Mouse (Mus musculus) mouse trophoblast stem cell (cell line): ENCODE measurements at regions not wholly inside any gene's neighbourhood (a gene's known extent, or its start where the extent isn't known, plus 50 kb on each side); places are given as distances from the start of the nearest gene placed in this dataset.

ENCODE experiments used
- in situ Hi-C, 2 experiments: fragments of 300-500 bp; cut with MseI, MboI; formaldehyde crosslinking; loops; 2 replicates in 1 of 2; 3 replicates in 1 of 2; pipeline ENCODE4 v1.15.1; 2025

- in situ Hi-C loops = no loop called here
These were observed 55.1 kb upstream of the Gpc1 start for GRCm38 (mm10) chr1:92776353-92776752.

GRCm38 (mm10) chr1:92775908-92776307 is 55.5 kb upstream of the Gpc1 start:
- in situ Hi-C loops = no loop called here

GRCm38 (mm10) chr1:92774743-92775692 is 56.4 kb upstream of the Gpc1 start:
- in situ Hi-C loops = no loop called here

DNA sequence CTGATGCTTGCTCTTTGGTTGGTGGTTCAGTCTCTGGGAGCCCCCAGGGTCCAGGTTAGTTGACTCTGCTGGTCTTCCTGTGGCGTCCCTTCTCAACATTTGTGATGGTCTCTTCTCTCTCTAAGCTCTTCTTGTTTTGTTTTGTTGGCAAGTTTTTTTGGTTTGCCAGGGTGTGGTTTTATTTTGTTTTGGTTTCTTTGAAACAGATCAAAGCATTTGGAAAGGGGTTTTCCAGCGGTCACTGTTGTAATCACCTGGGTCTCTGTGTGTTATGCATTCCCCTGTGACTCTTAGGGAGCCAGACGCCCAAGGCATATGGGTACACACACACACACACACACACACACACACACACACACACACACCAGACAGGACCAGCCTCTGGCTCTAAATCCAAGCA is 57.4 kb upstream of the Gpc1 start:
- in situ Hi-C loops = no loop called here

- in situ Hi-C loops = no loop called here
These were observed 58.7 kb upstream of the Gpc1 start for GRCm38 (mm10) chr1:92772784-92773113.

DNA sequence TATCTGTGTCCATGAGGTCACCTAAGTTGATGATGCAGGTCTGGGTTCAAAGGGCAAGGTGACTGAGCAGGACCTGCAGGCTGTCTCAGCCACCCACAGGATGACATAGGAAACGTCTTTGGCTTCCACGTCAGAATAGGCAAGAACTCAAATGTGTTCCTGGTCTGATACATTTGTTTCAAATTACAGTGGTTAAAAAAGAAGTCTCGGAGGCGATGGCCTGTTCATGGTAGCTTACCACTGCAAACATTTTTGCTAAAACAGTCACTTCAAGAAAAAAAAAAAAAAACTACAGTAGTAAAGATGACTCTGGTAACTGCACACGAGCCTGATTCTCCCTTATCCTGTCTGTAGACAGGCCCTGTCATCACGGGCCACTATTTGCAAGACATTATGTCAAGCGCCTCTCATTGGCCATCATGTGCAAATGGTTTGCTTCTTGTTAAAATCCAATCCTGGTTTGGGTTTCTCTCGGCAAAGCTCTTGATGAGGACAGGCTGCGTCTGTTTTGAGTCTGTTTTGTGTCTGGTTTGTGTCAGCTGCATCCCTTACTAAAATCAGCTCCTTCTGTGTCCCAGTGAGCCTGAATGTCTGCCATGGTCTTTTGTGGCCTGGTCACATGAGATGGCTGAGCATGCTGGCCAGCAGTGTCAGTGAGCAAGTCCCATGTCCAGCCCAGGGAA is 59.2 kb upstream of the Gpc1 start:
- in situ Hi-C loops = no loop called here

DNA sequence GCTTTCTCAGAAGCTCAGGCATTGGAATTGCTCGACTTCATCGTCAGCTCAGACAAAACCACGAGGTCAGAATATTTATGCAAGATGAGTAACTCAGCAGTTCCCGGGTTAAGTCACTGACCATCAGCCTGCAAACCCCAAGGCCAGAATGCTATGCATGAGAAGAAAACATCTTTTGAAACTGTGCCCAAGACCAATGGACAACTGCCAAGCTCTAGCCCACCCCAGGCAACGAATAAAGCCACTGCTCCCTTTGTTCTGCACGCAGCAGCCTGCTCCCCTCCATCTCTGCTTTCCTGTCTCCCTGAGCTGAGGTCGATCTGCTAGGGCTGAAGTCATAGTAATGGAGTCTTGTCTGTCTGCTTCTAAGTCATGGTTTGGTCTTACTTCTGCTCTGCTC is 61.7 kb upstream of the Gpc1 start:
- in situ Hi-C loops = no loop called here

DNA sequence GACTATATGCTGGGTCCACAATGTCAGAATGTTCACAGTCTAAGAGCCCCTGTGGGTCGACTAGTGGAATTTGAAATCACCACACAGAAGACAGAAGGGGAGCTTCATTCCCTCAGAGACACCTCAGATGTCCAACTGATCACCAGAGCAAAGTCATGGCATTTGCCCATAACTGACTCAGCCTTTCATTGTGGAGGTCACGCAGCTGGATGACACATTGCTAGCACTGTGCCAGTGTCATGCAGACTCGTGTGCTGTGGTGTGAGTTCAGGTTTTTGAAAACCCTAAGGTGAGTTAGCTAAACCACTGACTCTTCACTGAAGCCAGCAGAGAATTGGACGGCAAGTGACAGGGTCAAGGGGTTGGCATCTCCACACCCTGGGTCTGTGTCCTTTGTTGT is 62.3 kb upstream of the Gpc1 start:
- in situ Hi-C loops = no loop called here

- in situ Hi-C loops = no loop called here
These were observed 64.9 kb upstream of the Gpc1 start for GRCm38 (mm10) chr1:92766496-92766895.

DNA sequence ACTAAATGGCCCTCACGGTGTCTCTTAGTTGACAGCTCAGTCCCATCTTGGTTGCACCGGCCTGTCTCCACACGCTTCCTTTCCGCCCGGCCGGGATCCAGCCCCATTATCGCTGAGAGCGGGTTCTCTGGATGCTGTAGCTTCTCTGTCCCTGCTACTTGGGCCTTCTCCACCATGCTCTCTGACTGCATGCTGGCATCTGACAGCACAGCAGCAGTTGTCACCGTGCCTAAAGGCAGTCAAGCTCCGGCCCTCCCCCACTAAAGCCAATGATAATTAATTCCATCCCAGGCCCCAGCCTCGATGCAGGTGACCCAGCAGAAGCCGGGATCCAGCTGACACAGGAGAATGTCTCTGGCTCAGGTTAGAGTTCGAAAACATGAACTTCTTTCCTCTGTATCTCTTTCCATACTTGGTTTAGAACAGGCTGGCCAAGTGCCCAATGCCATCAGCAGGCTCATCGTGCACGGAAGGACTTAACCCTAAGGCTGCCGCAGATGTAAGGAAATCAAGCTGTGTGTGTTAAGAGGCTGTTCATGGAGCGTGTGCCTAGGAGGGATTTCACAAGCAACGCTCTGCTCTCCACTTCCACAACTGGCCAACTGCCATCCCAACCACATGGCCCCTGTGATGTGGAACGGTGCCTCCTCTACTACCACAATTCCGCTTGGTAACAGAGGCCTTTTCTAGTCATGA is 76.5 kb upstream of the Gpc1 start:
- in situ Hi-C loops = no loop called here

DNA sequence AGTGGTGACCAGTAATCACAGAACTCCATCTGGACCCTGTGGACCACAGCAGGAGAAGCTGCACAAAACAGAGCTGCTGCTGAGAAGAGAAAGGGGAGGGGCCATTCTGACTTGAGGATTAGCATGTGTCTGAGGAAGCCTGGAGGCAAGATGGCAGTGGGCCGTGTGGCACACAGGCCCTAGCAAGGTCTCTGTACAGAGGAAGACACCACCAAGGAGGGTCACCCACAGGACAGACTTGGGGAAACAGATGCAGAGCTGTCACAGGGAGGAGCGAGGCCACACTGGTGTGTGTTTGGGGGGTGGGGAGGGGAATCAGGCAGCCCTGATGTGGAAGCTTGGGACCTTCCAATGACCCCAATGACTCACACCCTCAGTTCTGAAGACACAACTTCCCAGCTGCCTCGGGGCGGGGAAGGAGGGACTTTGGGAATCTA is 79.7 kb upstream of the Gpc1 start:
- in situ Hi-C loops = no loop called here

DNA sequence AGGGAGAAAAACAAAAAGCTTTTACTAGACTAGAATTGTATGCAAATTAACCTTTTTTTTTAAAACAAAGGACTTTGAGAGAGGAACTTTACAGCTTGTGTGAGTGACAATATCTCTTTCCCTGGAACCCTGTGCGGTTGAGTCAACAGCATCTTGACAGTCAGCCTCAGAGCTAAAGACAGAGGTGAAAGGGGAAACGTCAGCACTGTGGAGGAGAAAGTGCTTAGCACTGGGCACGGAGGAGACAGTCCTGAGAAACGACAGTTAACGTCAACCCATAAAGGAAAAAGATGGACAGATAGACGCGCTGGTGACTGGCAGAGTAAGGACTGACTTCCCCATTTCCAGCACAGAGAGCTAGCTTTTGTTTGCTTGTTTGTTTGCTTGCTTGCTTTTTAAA is 82.0 kb upstream of the Gpc1 start:
- in situ Hi-C loops = no loop called here

GRCm38 (mm10) chr1:92745284-92745683 is 86.2 kb upstream of the Gpc1 start:
- in situ Hi-C loops = no loop called here

GRCm38 (mm10) chr1:92744528-92745241 is 86.8 kb upstream of the Gpc1 start:
- in situ Hi-C loops = no loop called here

DNA sequence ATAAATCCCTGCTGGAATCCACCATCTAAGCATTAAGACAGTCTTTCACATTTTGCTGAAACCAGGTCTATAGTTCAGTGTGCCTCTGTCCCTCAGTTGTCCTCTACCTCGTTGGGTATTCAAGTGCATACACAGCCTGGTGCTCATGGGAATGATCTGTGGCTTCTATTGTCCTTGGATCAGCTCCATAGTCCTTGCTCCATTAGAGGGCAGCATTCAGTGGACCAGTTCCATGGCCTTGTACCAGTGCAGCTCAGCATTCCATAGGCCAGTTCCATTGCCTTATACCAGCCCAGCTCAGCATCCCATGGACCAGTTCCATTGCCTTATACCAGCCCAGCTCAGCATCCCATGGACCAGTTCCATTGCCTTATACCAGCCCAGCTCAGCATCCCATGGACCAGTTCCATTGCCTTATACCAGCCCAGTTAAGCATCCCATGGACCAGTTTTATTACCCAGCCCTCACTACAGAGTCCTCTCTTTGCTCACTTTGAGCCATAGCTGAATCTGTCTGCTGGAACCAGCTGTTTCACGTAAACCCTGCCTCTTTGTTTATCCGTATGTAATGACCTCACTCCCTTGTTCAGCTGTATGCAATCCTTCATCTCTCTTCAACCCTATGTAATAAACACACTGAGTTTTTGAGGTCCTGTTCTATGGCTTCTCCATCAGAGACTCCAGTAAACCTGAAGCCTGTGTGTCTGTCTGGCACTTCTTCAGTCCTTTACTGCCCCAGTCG is 88.4 kb upstream of the Gpc1 start:
- in situ Hi-C loops = no loop called here

GRCm38 (mm10) chr1:92742300-92742699 is 89.1 kb upstream of the Gpc1 start:
- in situ Hi-C loops = no loop called here

DNA sequence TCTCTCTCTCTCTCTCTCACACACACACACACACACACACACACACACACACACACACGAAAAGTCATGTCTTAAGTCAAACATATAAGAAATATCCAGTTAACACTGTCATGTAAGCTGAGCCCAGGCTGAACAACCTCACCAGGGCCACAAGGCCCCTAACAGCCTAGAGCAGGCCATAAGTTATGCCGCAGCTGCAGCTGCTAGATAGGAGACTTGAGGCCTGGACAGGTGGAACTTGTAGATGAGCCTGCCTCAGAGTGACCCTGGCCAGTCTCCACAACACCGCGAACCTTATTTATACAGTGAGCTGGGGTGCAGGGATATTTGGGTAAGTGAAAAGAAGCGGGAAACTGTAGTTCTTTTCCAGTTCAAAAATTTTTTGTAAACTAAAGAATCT is 90.4 kb upstream of the Gpc1 start:
- in situ Hi-C loops = no loop called here

DNA sequence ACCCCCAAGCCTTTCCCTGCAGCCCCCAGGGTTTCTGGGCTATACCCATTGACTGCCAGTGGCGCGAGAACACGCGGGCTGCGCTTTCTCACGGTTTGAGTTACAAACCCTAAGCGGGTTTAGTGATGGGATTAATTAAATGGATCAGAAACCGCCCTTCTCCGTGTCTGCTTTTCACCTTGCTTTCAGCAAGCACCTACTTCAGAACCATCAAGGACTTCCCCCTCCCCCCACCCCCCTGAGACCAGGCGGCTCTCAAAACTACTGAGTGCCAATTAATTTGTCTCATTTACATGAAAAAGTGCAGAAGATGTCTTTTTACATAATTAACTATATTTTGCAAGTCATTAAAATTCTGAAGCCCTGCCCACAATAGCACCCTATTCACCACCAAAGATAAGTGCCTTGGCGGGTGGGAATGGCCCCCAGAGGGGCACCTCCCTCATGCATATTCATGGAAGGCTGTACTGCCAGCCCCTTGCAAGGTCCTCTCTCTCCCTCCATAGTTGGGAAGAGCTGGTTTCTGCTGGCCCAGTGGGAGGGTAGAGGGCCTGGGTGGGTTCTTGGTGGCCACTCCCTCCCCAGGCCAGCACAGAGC is 89.1 kb upstream of the Otos start:
- in situ Hi-C loops = no loop called here

DNA sequence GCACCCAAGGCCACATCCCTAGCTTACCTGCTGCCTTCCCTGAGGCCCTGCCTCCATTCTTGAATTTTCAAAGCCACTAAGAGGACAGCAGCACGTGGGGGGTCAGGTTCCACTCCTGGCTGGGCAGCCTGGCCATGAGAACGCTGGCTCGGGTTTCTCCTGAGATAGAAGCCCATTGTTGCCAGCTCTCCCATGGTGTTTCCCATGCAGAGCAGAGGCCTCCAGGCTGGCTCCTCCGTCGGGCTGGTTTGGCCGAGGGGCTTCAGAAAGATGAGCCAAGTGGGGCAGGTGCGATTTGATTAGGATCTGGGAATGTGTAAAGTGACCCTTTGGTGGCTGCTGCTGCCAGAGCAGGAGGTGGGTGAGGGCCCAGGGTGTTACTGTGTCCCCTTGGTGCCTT is 87.8 kb upstream of the Otos start:
- in situ Hi-C loops = no loop called here

- in situ Hi-C loops = no loop called here
These were observed 85.1 kb upstream of the Otos start for GRCm38 (mm10) chr1:92733732-92734131.
